Mouse (Mus musculus): ENCODE measurements at regions not wholly inside any gene's neighbourhood (a gene's known extent, or its start where the extent isn't known, plus 50 kb on each side); places are given as distances from the start of the nearest gene placed in this dataset.

GRCm38 (mm10) chr4:32139586-32139985, 99.0 kb upstream of the Bach2 start:
- no peaks in the 10 kb centered on the region for H3K27me3 ChIP-seq (ENCODE audit: control insufficient read depth, insufficient read depth, low read length)
- DNase-seq (ENCODE audit: low spot score) = no peak
- no peaks in the 10 kb centered on the region; the same call in 1 of the 2 replicates for H3K9me3 ChIP-seq (ENCODE audit: control insufficient read depth, low read length)
- no peak overlapping the region for H3K9ac ChIP-seq (ENCODE audit: low read length)
- H3K36me3 ChIP-seq (ENCODE audit: control insufficient read depth, insufficient read depth, low read length) = no peaks in the 10 kb centered on the region
- no peak for ATAC-seq (replicated peaks; ENCODE audit: low FRiP score)
- no peak overlapping the region for H3K4me3 ChIP-seq (ENCODE audit: low read depth, low read length)
- H3K4me1 ChIP-seq (replicated peaks; ENCODE audit: control insufficient read depth, insufficient read depth, low read length) = no peaks in the 10 kb centered on the region
- no peak overlapping the region for H3K4me2 ChIP-seq (ENCODE audit: low read depth, low read length, severe bottlenecking)
- 77% methylated on average over 6 of the region's 6 CpGs for WGBS
- H3K27ac ChIP-seq (ENCODE audit: low read depth, low read length) = no peak overlapping the region

- Histone ChIP-seq H3K9me3 (ENCODE audit: control insufficient read depth, low read length) (no peaks in the 10 kb centered on the region; the same call in 1 of the 2 replicates), H3K27ac (ENCODE audit: low read depth, low read length) (no peak overlapping the region), H3K4me1 (replicated peaks; ENCODE audit: control insufficient read depth, insufficient read depth, low read length) (no peaks in the 10 kb centered on the region), H3K9ac (ENCODE audit: low read length) (no peak overlapping the region), H3K36me3 (ENCODE audit: control insufficient read depth, insufficient read depth, low read length) (no peaks in the 10 kb centered on the region), H3K4me2 (ENCODE audit: low read depth, low read length, severe bottlenecking) (no peak overlapping the region), H3K4me3 (ENCODE audit: low read depth, low read length) (no peak overlapping the region), H3K27me3 (ENCODE audit: control insufficient read depth, insufficient read depth, low read length) (no peaks in the 10 kb centered on the region)
- ATAC-seq (replicated peaks; ENCODE audit: low FRiP score) (no peak), DNase-seq (ENCODE audit: low spot score) (no peak)
- WGBS = 94% methylated on average over 2 of the region's 2 CpGs
Measured at GRCm38 (mm10) chr4:32140068-32140467, 98.5 kb upstream of the Bach2 start.

- DNase-seq (ENCODE audit: low spot score) = no peak
- 87% methylated on average over 4 of the region's 4 CpGs for WGBS
Measured at GRCm38 (mm10) chr4:32142198-32142597, 96.4 kb upstream of the Bach2 start.

GRCm38 (mm10) chr4:32147146-32147545, 91.5 kb upstream of the Bach2 start:
- Histone ChIP-seq H3K4me2 (ENCODE audit: low read depth, low read length, severe bottlenecking) (no peak overlapping the region), H3K9me3 (ENCODE audit: control insufficient read depth, low read length) (no peaks in the 10 kb centered on the region), H3K4me1 (replicated peaks; ENCODE audit: control insufficient read depth, insufficient read depth, low read length) (no peaks in the 10 kb centered on the region), H3K27ac (ENCODE audit: low read depth, low read length) (no peak overlapping the region), H3K27me3 (ENCODE audit: control insufficient read depth, insufficient read depth, low read length) (no peaks in the 10 kb centered on the region), H3K4me3 (ENCODE audit: low read depth, low read length) (no peak overlapping the region), H3K36me3 (ENCODE audit: control insufficient read depth, insufficient read depth, low read length) (no peaks in the 10 kb centered on the region), H3K9ac (ENCODE audit: low read length) (no peak overlapping the region)
- WGBS = 48% methylated on average over 1 of the region's 1 CpGs
- DNase-seq (ENCODE audit: low spot score) (no peak), ATAC-seq (replicated peaks; ENCODE audit: low FRiP score) (no peak)

More at GRCm38 (mm10) chr4:32142198-32142597, 96.4 kb upstream of the Bach2 start:
- Histone ChIP-seq H3K4me3 (ENCODE audit: low read depth, low read length) (no peak overlapping the region), H3K27ac (ENCODE audit: low read depth, low read length) (no peak overlapping the region), H3K4me1 (replicated peaks; ENCODE audit: control insufficient read depth, insufficient read depth, low read length) (no peaks in the 10 kb centered on the region), H3K9me3 (ENCODE audit: control insufficient read depth, low read length) (no peaks in the 10 kb centered on the region; the same call in 1 of the 2 replicates), H3K27me3 (ENCODE audit: control insufficient read depth, insufficient read depth, low read length) (no peaks in the 10 kb centered on the region), H3K4me2 (ENCODE audit: low read depth, low read length, severe bottlenecking) (no peak overlapping the region), H3K9ac (ENCODE audit: low read length) (no peak overlapping the region), H3K36me3 (ENCODE audit: control insufficient read depth, insufficient read depth, low read length) (no peaks in the 10 kb centered on the region)
- no peak for ATAC-seq (replicated peaks; ENCODE audit: low FRiP score)

GRCm38 (mm10) chr4:32148597-32148996, 90.0 kb upstream of the Bach2 start:
- ATAC-seq (replicated peaks; ENCODE audit: low FRiP score) = no peak
- Histone ChIP-seq H3K4me2 (ENCODE audit: low read depth, low read length, severe bottlenecking) (no peak overlapping the region), H3K4me3 (ENCODE audit: low read depth, low read length) (no peak overlapping the region), H3K4me1 (replicated peaks; ENCODE audit: control insufficient read depth, insufficient read depth, low read length) (no peaks in the 10 kb centered on the region), H3K9me3 (ENCODE audit: control insufficient read depth, low read length) (no peaks in the 10 kb centered on the region), H3K27ac (ENCODE audit: low read depth, low read length) (no peak overlapping the region), H3K9ac (ENCODE audit: low read length) (no peak overlapping the region), H3K27me3 (ENCODE audit: control insufficient read depth, insufficient read depth, low read length) (no peaks in the 10 kb centered on the region), H3K36me3 (ENCODE audit: control insufficient read depth, insufficient read depth, low read length) (no peaks in the 10 kb centered on the region)
- WGBS = 84% methylated on average over 2 of the region's 2 CpGs
- DNase-seq (ENCODE audit: low spot score) = no peak

- Histone ChIP-seq H3K27ac (ENCODE audit: low read depth, low read length) (no peak overlapping the region), H3K4me2 (ENCODE audit: low read depth, low read length, severe bottlenecking) (no peak overlapping the region), H3K4me1 (replicated peaks; ENCODE audit: control insufficient read depth, insufficient read depth, low read length) (no peaks in the 10 kb centered on the region), H3K9me3 (ENCODE audit: control insufficient read depth, low read length) (no peaks in the 10 kb centered on the region), H3K4me3 (ENCODE audit: low read depth, low read length) (no peak overlapping the region), H3K36me3 (ENCODE audit: control insufficient read depth, insufficient read depth, low read length) (no peaks in the 10 kb centered on the region), H3K27me3 (ENCODE audit: control insufficient read depth, insufficient read depth, low read length) (no peaks in the 10 kb centered on the region), H3K9ac (ENCODE audit: low read length) (no peak overlapping the region)
- WGBS = 89% methylated on average over 7 of the region's 7 CpGs
- no peak for ATAC-seq (replicated peaks; ENCODE audit: low FRiP score)
- DNase-seq (ENCODE audit: low spot score) = no peak
Measured at GRCm38 (mm10) chr4:32149171-32149570, 89.4 kb upstream of the Bach2 start.

- no peaks in the 10 kb centered on the region for H3K36me3 ChIP-seq (ENCODE audit: control insufficient read depth, insufficient read depth, low read length)
- H3K27me3 ChIP-seq (ENCODE audit: control insufficient read depth, insufficient read depth, low read length) = no peaks in the 10 kb centered on the region
- no peaks in the 10 kb centered on the region for H3K9me3 ChIP-seq (ENCODE audit: control insufficient read depth, low read length)
- H3K4me2 ChIP-seq (ENCODE audit: low read depth, low read length, severe bottlenecking) = no peak overlapping the region
- H3K9ac ChIP-seq (ENCODE audit: low read length) = no peak overlapping the region
- H3K27ac ChIP-seq (ENCODE audit: low read depth, low read length) = no peak overlapping the region
- DNase-seq (ENCODE audit: low spot score) = peak; percentile 60
- H3K4me3 ChIP-seq (ENCODE audit: low read depth, low read length) = no peak overlapping the region
- whole genome bisulfite sequencing = 76% methylated on average over 4 of the region's 4 CpGs
- peak; percentile 71 for ATAC-seq (replicated peaks; ENCODE audit: low FRiP score)
- H3K4me1 ChIP-seq (replicated peaks; ENCODE audit: control insufficient read depth, insufficient read depth, low read length) = no peaks in the 10 kb centered on the region
Measured at GRCm38 (mm10) chr4:32153356-32153755, 85.2 kb upstream of the Bach2 start.

GRCm38 (mm10) chr4:32156965-32157364, 81.6 kb upstream of the Bach2 start:
- no peak overlapping the region for H3K4me3 ChIP-seq (ENCODE audit: low read depth, low read length)
- H3K27me3 ChIP-seq (ENCODE audit: control insufficient read depth, insufficient read depth, low read length) = no peaks in the 10 kb centered on the region
- H3K27ac ChIP-seq (ENCODE audit: low read depth, low read length) = no peak overlapping the region
- no peak overlapping the region for H3K4me2 ChIP-seq (ENCODE audit: low read depth, low read length, severe bottlenecking)
- H3K4me1 ChIP-seq (replicated peaks; ENCODE audit: control insufficient read depth, insufficient read depth, low read length) = 0 out of 2 replicates have a peak, but pooled peaks cover 3% of the 10 kb centered on the region
- H3K9me3 ChIP-seq (ENCODE audit: control insufficient read depth, low read length) = no peaks in the 10 kb centered on the region
- ATAC-seq (replicated peaks; ENCODE audit: low FRiP score) = no peak
- WGBS = 75% methylated on average over 8 of the region's 8 CpGs
- DNase-seq (ENCODE audit: low spot score) = no peak
- no peak overlapping the region for H3K9ac ChIP-seq (ENCODE audit: low read length)
- H3K36me3 ChIP-seq (ENCODE audit: control insufficient read depth, insufficient read depth, low read length) = no peaks in the 10 kb centered on the region

GRCm38 (mm10) chr4:32158451-32158850, 80.2 kb upstream of the Bach2 start:
- ATAC-seq (replicated peaks; ENCODE audit: low FRiP score) = no peak
- Histone ChIP-seq H3K36me3 (ENCODE audit: control insufficient read depth, insufficient read depth, low read length) (no peaks in the 10 kb centered on the region), H3K9ac (ENCODE audit: low read length) (no peak overlapping the region), H3K27me3 (ENCODE audit: control insufficient read depth, insufficient read depth, low read length) (no peaks in the 10 kb centered on the region), H3K4me3 (ENCODE audit: low read depth, low read length) (no peak overlapping the region), H3K27ac (ENCODE audit: low read depth, low read length) (no peak overlapping the region), H3K9me3 (ENCODE audit: control insufficient read depth, low read length) (no peaks in the 10 kb centered on the region), H3K4me1 (replicated peaks; ENCODE audit: control insufficient read depth, insufficient read depth, low read length) (0 out of 2 replicates have a peak, but pooled peaks cover 5% of the 10 kb centered on the region), H3K4me2 (ENCODE audit: low read depth, low read length, severe bottlenecking) (no peak overlapping the region)
- DNase-seq (ENCODE audit: low spot score) = no peak
- WGBS = 36% methylated on average over 5 of the region's 5 CpGs
